ENCODE assay signal across 8 mouse cellular contexts in genomic region chr1:67640353-67640752, GRCm38 (mm10).
A peak's percentile ranks its signal among the peaks of the same experiment; 100 is the strongest.
DNase-seq lines count a peak whose midpoint lies in the region; ATAC-seq and TF ChIP-seq lines count a peak whose summit lies in the region.

No protein-coding gene starts in this region.

- no peaks in the 10 kb centered on the region for H3K4me1 ChIP-seq in kidney, embryonic 15.5 days
- no peaks in the 10 kb centered on the region for H3K4me1 ChIP-seq in MEL (ENCODE audit: control insufficient read depth in 1 of 2, insufficient read depth in 2 of 2, low read length in 2 of 2)
- H3K4me1 ChIP-seq in limb, embryonic 13.5 days = no peaks in the 10 kb centered on the region

- TF ChIP-seq EP300 in MEL (IDR thresholded peaks at IDR 0.05; ENCODE audit: low read depth in 1 of 2, low read length in 2 of 2) = no peak

- peak; percentile 42 for TF ChIP-seq RAD21 in MEL (IDR thresholded peaks at IDR 0.05; ENCODE audit: low read depth, low read length)

- no peak overlapping the region for H3K4me3 ChIP-seq in kidney, embryonic 15.5 days (replicated peaks)
- no peak overlapping the region for H3K4me3 ChIP-seq in MEL (ENCODE audit: control insufficient read depth in 1 of 2, insufficient read depth in 1 of 2, low read depth in 2 of 2, low read length in 2 of 2)
- no peak overlapping the region for H3K4me3 ChIP-seq in limb, embryonic 13.5 days

- TF ChIP-seq POLR2A in MEL (IDR thresholded peaks at IDR 0.05; ENCODE audit: control insufficient read depth in 1 of 2, insufficient read depth in 1 of 2, low read depth in 1 of 2, low read length in 2 of 2, poor library complexity in 1 of 2) = no peak

- no peak overlapping the region for H3K27ac ChIP-seq in kidney, embryonic 15.5 days
- H3K27ac ChIP-seq in MEL (ENCODE audit: control insufficient read depth, low read depth, low read length) = no peak overlapping the region
- H3K27ac ChIP-seq in limb, embryonic 13.5 days = no peak overlapping the region

- WGBS in kidney, embryonic 15.5 days = 14% methylated on average over 9 of the region's 9 CpGs
- 22% methylated on average over 9 of the region's 9 CpGs for WGBS in limb, embryonic 13.5 days

- no peaks in the 10 kb centered on the region for H3K9me3 ChIP-seq in kidney, embryonic 15.5 days (replicated peaks)
- H3K9me3 ChIP-seq in MEL (replicated peaks; ENCODE audit: insufficient read depth, low read length) = no peaks in the 10 kb centered on the region
- no peaks in the 10 kb centered on the region for H3K9me3 ChIP-seq in limb, embryonic 13.5 days

- H3K79me2 ChIP-seq in MEL (ENCODE audit: control insufficient read depth, insufficient read depth, low read length, poor library complexity) = no peaks in the 10 kb centered on the region

- no peak overlapping the region for H3K9ac ChIP-seq in kidney, embryonic 15.5 days
- no peak overlapping the region for H3K9ac ChIP-seq in MEL (ENCODE audit: control insufficient read depth, low read depth, low read length, poor library complexity, severe bottlenecking)
- H3K9ac ChIP-seq in limb, embryonic 13.5 days = no peak overlapping the region

- 0 out of 2 replicates have a peak, but pooled peaks cover 2% of the 10 kb centered on the region for H3K27me3 ChIP-seq in kidney, embryonic 15.5 days
- H3K27me3 ChIP-seq in MEL (ENCODE audit: control insufficient read depth in 1 of 2, insufficient read depth in 2 of 2, low read length in 2 of 2) = no peaks in the 10 kb centered on the region
- H3K27me3 ChIP-seq in limb, embryonic 13.5 days = 0 out of 2 replicates have a peak, but pooled peaks cover 4% of the 10 kb centered on the region

- no peak overlapping the region for H3K4me2 ChIP-seq in kidney, embryonic 15.5 days
- H3K4me2 ChIP-seq in limb, embryonic 13.5 days (replicated peaks) = no peak overlapping the region

- DNase-seq in kidney, postnatal 4 days = no peak
- DNase-seq in MEL (ENCODE audit: low read depth, low spot score) = peak; percentile 34
- peak; percentile 69 for DNase-seq in embryo, embryonic 10 days (ENCODE audit: low spot score)
- DNase-seq in natural killer cell, adult 2 months (ENCODE audit: low spot score in 2 of 2) = no peak
- no peak for DNase-seq in thymus, postnatal 25 days
- DNase-seq in ovary, postnatal 14 days (ENCODE audit: low spot score) = no peak

- TF ChIP-seq CTCF in MEL (IDR thresholded peaks at IDR 0.05 in 2 of 3, conservative IDR thresholded peaks at IDR 0.05 in 1 of 3; ENCODE audit: control insufficient read depth in 1 of 3, insufficient read depth in 1 of 3, low read depth in 2 of 3, low read length in 3 of 3, poor library complexity in 1 of 3, severe bottlenecking in 1 of 3) = peak in 2 of 3 experiments; percentile 24 to 43; a peak in 3 of 6 replicates

- no peaks in the 10 kb centered on the region for H3K36me3 ChIP-seq in kidney, embryonic 15.5 days
- no peaks in the 10 kb centered on the region for H3K36me3 ChIP-seq in MEL (ENCODE audit: control insufficient read depth in 1 of 2, insufficient read depth in 2 of 2, low read length in 2 of 2)
- no peaks in the 10 kb centered on the region for H3K36me3 ChIP-seq in limb, embryonic 13.5 days

- peak; percentile 85 for ATAC-seq in kidney, embryonic 15.5 days (replicated peaks; ENCODE audit: low FRiP score)
- peak; percentile 79 for ATAC-seq in limb, embryonic 13.5 days (ENCODE audit: low FRiP score, low read depth)

TF ChIP-seq in MEL, 35 proteins besides CTCF, POLR2A, EP300 and RAD21:
- TF ChIP-seq GABPA (IDR thresholded peaks at IDR 0.05; ENCODE audit: low read depth, low read length) (no peak), SMC3 (IDR thresholded peaks at IDR 0.05; ENCODE audit: low read depth, low read length) (peak; percentile 45), ZC3H11A (IDR thresholded peaks at IDR 0.05; ENCODE audit: low read depth, low read length) (0 out of 2 replicates have a peak, but pooled peaks have one; percentile 16)

Comparison
In these comparisons a context has a peak if more than half of its experiments do, and no peak if none do; other contexts are left out.
1. DNase-seq: peak in MEL (single experiment) and embryo, embryonic 10 days (single experiment); none in kidney, postnatal 4 days (0 of 2), natural killer cell, adult 2 months (0 of 2), thymus, postnatal 25 days (single experiment) and ovary, postnatal 14 days (single experiment).